ENCODE assay signal across 13 mouse cellular contexts in genomic region chr2:49805736-49806371, GRCm38 (mm10). TPM values are rescaled to one million over a fixed set of nuclear protein-coding genes. Genes with fewer than 3 reads are reported as not detected.
A peak's percentile ranks its signal among the peaks of the same experiment; 100 is the strongest.
DNase-seq lines count a peak whose midpoint lies in the region; ATAC-seq and TF ChIP-seq lines count a peak whose summit lies in the region.
"Had no signal": no experiment of that assay in that cellular context is flagged by ENCODE, and none has a peak within 500 bp of the region (broad histone marks: within the 10 kb centered on the region; RNA-seq: fewer than 3 reads in every experiment).

No protein-coding gene starts in this region.

- no peaks in the 10 kb centered on the region for H3K4me1 ChIP-seq in hindbrain, embryonic 16.5 days (ENCODE audit: control insufficient read depth, insufficient read depth, low read depth, low read length)
- no peaks in the 10 kb centered on the region for H3K4me1 ChIP-seq in hindbrain, embryonic 13.5 days (replicated peaks)
- H3K4me1 ChIP-seq: hindbrain, embryonic 15.5 days; midbrain, embryonic 10.5 days had no signal

- H3K27me3 ChIP-seq in hindbrain, embryonic 16.5 days (replicated peaks; ENCODE audit: control insufficient read depth, insufficient read depth, low read length): no peaks in the 10 kb centered on the region
- peaks cover 4% of the 10 kb centered on the region for H3K27me3 ChIP-seq in hindbrain, embryonic 13.5 days
- H3K27me3 ChIP-seq: hindbrain, embryonic 15.5 days had no signal

- no peak for TF ChIP-seq CTCF in layer of hippocampus, adult 2 months (conservative IDR thresholded peaks at IDR 0.05)

- no peak overlapping the region for H3K4me3 ChIP-seq in hindbrain, embryonic 16.5 days (ENCODE audit: low read length)
- H3K4me3 ChIP-seq in hindbrain, embryonic 13.5 days: no peak overlapping the region
- no peak overlapping the region for H3K4me3 ChIP-seq in layer of hippocampus, adult 2 months
- H3K4me3 ChIP-seq: heart, adult 2 months; hindbrain, embryonic 15.5 days; midbrain, embryonic 10.5 days had no signal

- ATAC-seq in hindbrain, embryonic 16.5 days: peak; percentile 73
- no peak for ATAC-seq in hindbrain, embryonic 13.5 days (ENCODE audit: low FRiP score)
- no peak for ATAC-seq in erythroid progenitor cell, adult 5-6 weeks (replicated peaks; ENCODE audit: low FRiP score, poor library complexity, severe bottlenecking)
- ATAC-seq: activated CD4-positive, CD25-positive, alpha-beta regulatory T cell, adult 4 months had no signal

- WGBS in hindbrain, embryonic 16.5 days: 55% methylated on average over 11 of the region's 11 CpGs
- WGBS in hindbrain, embryonic 13.5 days: 68% methylated on average over 11 of the region's 11 CpGs

- no peak overlapping the region for H3K4me2 ChIP-seq in hindbrain, embryonic 16.5 days (ENCODE audit: low read length)
- no peak overlapping the region for H3K4me2 ChIP-seq in hindbrain, embryonic 13.5 days
- H3K4me2 ChIP-seq: hindbrain, embryonic 15.5 days had no signal

- peak; percentile 61 for DNase-seq in ovary, postnatal 36 days (ENCODE audit: low spot score)
- no peak for DNase-seq in ovary, postnatal 10 days (ENCODE audit: low spot score)
- peak in 1 of 2 experiments; percentile 35 for DNase-seq in layer of hippocampus, adult 2 months (ENCODE audit: low spot score in 2 of 2)
- no peak for DNase-seq in thymus, postnatal 36 days
- DNase-seq: cerebellum, adult 9-10 months; heart, adult 2 months; retina, postnatal 1 day had no signal

- H3K9me3 ChIP-seq in hindbrain, embryonic 16.5 days (ENCODE audit: control insufficient read depth, low read length): no peaks in the 10 kb centered on the region
- H3K9me3 ChIP-seq in hindbrain, embryonic 13.5 days: no peaks in the 10 kb centered on the region
- H3K9me3 ChIP-seq: hindbrain, embryonic 15.5 days; midbrain, embryonic 10.5 days had no signal

- no peaks in the 10 kb centered on the region for H3K36me3 ChIP-seq in hindbrain, embryonic 16.5 days (ENCODE audit: control insufficient read depth, insufficient read depth, low read length)
- H3K36me3 ChIP-seq in hindbrain, embryonic 13.5 days: no peaks in the 10 kb centered on the region
- H3K36me3 ChIP-seq: hindbrain, embryonic 15.5 days; midbrain, embryonic 10.5 days had no signal

- no peak overlapping the region for H3K27ac ChIP-seq in hindbrain, embryonic 16.5 days (ENCODE audit: low read depth, low read length)
- H3K27ac ChIP-seq in hindbrain, embryonic 13.5 days: no peak overlapping the region
- peak overlapping the region; percentile 72 for H3K27ac ChIP-seq in layer of hippocampus, adult 2 months
- H3K27ac ChIP-seq: heart, adult 2 months; hindbrain, embryonic 15.5 days; midbrain, embryonic 10.5 days had no signal

- no peak overlapping the region for H3K9ac ChIP-seq in hindbrain, embryonic 16.5 days (ENCODE audit: low read depth, low read length)
- H3K9ac ChIP-seq in hindbrain, embryonic 13.5 days: no peak overlapping the region
- H3K9ac ChIP-seq: hindbrain, embryonic 15.5 days had no signal

RNA-seq across cellular contexts. Expression of gene Lypd6b, which starts 18.4 kb away (rescaled TPM):
- 15.6 and 18.8 TPM in 2 replicates for polyA plus RNA-seq in hindbrain, embryonic 16.5 days (2015; fragmentation: Nextera tagmentation; extraction: Ambion mirVana)
- polyA plus RNA-seq in hindbrain, embryonic 13.5 days (2015; fragmentation: Nextera tagmentation; extraction: Ambion mirVana): 4.4 and 5.0 TPM in 2 replicates
- total RNA-seq in layer of hippocampus, adult 2 months (2021): 1 to 10 TPM; 3.9 to 4.0 TPM
- 0.42 and 0.72 TPM in 2 replicates for total RNA-seq in erythroid progenitor cell, adult 5-6 weeks (2015; ENCODE audit: low replicate concordance)
- 0.51 TPM in 1 of 2 replicates, not detected in the other for total RNA-seq in erythroid progenitor cell, adult 5-6 weeks (2017; ENCODE audit: low replicate concordance)
